Mouse (Mus musculus) spleen, postnatal 10 days (tissue): ENCODE measurements around the gene Gdpd2.

ENCODE experiments used
- DNase-seq, 2 experiments: peaks; one replicate each; pipeline ENCODE4 v3.0.0; 2021 to 2022; ENCODE audit warnings: low spot score in 2 of 2

The Gdpd2 gene

DNA sequence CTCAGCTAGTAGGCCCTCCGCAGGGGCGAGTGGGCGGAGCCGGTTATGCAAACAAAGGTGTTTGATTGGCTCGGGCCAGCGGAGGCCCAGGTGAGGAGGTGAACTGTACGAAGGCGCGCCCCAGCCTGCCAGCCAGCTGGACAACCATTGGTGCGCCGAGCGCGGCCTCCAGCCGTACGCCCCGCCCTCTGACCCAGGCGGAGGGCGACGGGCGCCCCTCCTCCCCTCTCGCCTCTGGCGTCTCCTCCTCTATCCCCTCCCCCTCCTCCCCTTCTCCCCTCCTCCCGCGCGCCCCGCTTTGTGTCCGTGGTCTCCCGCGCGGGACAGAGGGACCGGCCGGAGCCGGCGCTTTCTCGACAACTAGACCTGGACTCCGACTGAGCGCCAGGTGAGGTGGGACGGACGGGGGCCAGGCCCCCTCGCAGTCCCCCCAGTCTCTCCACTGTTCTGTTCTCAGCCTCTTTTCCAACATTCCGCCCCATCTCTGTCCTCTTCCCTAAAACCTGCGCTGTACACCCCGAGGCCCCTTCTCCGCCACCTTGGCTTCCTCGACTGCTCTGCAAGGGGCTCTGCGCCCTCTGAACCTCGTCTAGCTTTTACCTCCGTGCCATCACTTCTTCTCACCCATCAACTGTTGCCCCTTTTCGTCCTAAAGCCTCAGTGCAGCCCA is 47.4 kb downstream of the Gdpd2 start:
- peak; percentile 28 to 59 for DNase-seq

DNA sequence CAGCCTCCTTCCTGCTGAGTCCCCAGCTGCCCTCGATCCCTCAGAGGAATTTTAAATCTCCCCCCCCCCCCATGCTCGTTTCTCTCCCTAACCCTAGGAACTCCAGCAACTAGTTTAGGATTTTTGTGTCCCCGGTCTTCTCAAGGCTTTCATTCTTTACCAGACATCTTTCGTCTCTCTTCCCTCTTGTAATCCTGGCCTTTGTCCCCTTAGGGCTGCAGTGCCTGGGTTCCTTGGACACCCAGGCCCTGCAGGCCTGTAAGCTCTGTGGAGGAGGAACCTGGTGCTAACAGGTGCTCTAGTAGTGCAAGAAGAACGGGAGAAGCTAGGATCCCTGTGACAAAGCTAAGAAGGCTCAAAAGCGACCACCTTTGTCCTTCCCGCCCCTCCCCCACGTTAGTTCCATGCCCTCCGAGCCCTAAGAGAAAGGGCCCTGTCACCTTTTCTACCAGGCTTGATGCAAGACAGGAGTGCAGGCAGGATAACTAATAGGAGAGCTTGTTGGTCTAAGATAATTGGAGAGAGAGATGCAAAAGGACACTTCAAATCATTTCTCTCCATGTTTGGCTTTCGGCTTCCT is 48.1 kb downstream of the Gdpd2 start:
- DNase-seq, result no peak

DNA sequence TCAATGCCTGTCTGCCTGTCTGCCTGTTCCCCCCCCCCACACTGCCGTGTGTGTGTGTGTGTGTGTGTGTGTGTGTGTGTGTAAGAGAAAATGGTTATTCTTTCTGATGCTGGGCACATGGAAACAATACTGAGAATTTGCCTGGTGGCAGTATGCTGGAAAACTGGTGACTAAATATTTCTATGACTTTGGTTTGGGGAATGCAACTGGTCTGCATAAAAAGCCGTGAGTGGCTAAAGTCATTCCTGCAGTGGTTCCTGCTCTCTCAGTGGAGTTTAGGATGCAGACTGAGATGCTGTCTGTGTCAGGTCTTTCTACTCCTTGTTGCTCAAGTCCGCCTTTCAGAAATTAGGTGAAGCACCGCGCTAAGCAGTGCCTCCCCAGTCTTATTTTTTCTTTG is 48.7 kb downstream of the Gdpd2 start:
- DNase-seq, result no peak
